Mouse (Mus musculus): ENCODE data around the gene Abcc1.

Abcc1 gene

DNA sequence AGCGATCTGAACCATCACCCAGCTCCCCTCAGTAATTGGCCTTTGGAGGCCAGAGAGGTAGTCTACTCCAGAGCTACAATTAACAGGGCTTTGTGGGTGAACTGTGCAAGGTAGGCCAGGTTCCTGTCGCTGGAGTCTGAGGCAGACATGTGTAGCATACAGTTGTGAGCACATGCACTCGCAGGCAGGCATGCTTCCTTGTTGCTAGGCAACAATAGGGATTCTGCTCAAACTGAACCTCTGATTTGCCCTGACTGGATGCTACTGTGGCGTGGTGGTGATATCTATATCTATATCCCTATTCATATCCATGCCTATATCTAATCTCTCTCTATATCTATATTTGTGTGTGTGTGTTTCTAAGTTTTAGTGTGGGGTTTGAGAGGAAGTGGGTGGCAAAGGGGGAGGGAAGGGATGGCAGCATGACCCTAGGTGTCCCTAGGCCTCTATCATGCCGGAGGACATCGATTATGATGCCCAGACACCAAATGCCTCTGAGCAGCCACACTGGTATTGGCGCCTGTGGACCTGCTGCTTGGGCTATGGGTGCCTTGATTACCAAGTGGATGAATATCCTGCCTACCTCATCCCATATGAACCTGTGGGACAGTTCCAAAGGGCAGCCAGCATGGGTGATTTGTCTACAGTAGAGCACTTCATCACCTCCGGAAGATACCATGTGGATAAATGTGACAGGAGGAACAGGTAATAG, 140.4 kb downstream of the Abcc1 start:
- peak in 1 of 2 experiments; percentile 30 for DNase-seq (ENCODE audit: low spot score in 2 of 2)

DNA sequence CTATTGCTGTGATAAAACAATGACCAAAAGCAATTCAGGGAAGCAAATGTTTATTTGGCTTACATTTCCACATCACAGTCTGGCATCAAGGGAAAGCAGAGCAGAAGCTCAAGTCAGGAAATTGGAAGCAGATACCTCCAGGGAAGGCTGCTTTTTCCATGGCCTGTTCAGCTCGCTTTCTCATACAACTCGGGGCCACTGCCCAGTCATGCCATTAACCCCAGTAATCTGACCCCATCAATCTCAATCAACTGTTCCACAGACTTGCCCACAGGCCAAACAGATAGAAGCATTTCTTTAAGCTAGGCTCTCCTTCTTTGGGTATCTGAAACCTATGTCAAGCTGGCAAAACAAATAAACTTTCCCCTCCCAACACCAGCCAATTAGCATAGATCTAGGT, 145.1 kb downstream of the Abcc1 start:
- DNase-seq (ENCODE audit: low spot score in 2 of 2) = no peak

All from right cerebral cortex, postnatal 10 days (tissue).